Mouse (Mus musculus): Measurements from ENCODE around the gene Cd109.

Cd109 gene

GRCm38 (mm10) chr9:78615401-78616021 lies at the start of gene Cd109:
Cd109 (plus strand) TSS chr9:78615546.
- no peak for DNase-seq (ENCODE audit: low read depth, low spot score)

GRCm38 (mm10) chr9:78569934-78570333 lies 45.4 kb upstream of the Cd109 start:
- DNase-seq (ENCODE audit: low read depth, low spot score), result no peak

- DNase-seq (ENCODE audit: low read depth, low spot score), result no peak
Measured at GRCm38 (mm10) chr9:78576466-78576865, 38.9 kb upstream of the Cd109 start.

GRCm38 (mm10) chr9:78578824-78579223 lies 36.5 kb upstream of the Cd109 start:
- no peak for DNase-seq (ENCODE audit: low read depth, low spot score)

- no peak for DNase-seq (ENCODE audit: low read depth, low spot score)
Measured at GRCm38 (mm10) chr9:78579644-78580396, 35.5 kb upstream of the Cd109 start.

- no peak for DNase-seq (ENCODE audit: low read depth, low spot score)
Measured at GRCm38 (mm10) chr9:78587218-78587883, 28.0 kb upstream of the Cd109 start.

GRCm38 (mm10) chr9:78587914-78588313 lies 27.4 kb upstream of the Cd109 start, which contains the start of gene Slc17a5:
Slc17a5 (minus strand) TSS chr9:78588041.
- DNase-seq (ENCODE audit: low read depth, low spot score), result peak; percentile 93

GRCm38 (mm10) chr9:78588411-78589033 lies 26.8 kb upstream of the Cd109 start:
- DNase-seq (ENCODE audit: low read depth, low spot score), result no peak

GRCm38 (mm10) chr9:78590471-78590870 lies 24.9 kb upstream of the Cd109 start:
- no peak for DNase-seq (ENCODE audit: low read depth, low spot score)

- DNase-seq (ENCODE audit: low read depth, low spot score), result no peak
Measured at GRCm38 (mm10) chr9:78595257-78595656, 20.1 kb upstream of the Cd109 start.

- DNase-seq (ENCODE audit: low read depth, low spot score), result no peak
Measured at GRCm38 (mm10) chr9:78595769-78596555, 19.4 kb upstream of the Cd109 start.

GRCm38 (mm10) chr9:78596834-78597233 lies 18.5 kb upstream of the Cd109 start:
- DNase-seq (ENCODE audit: low read depth, low spot score), result no peak

GRCm38 (mm10) chr9:78599927-78600326 lies 15.4 kb upstream of the Cd109 start:
- no peak for DNase-seq (ENCODE audit: low read depth, low spot score)

GRCm38 (mm10) chr9:78601046-78601730 lies 14.2 kb upstream of the Cd109 start:
- DNase-seq (ENCODE audit: low read depth, low spot score), result no peak

GRCm38 (mm10) chr9:78614201-78614600 lies 1.1 kb upstream of the Cd109 start:
- DNase-seq (ENCODE audit: low read depth, low spot score), result no peak

- no peak for DNase-seq (ENCODE audit: low read depth, low spot score)
Measured at GRCm38 (mm10) chr9:78619285-78619684, 3.9 kb downstream of the Cd109 start.

- DNase-seq (ENCODE audit: low read depth, low spot score), result peak; percentile 70
Measured at GRCm38 (mm10) chr9:78623301-78623747, 8.0 kb downstream of the Cd109 start.

- DNase-seq (ENCODE audit: low read depth, low spot score), result no peak
Measured at GRCm38 (mm10) chr9:78629991-78630390, 14.6 kb downstream of the Cd109 start.

- DNase-seq (ENCODE audit: low read depth, low spot score), result no peak
Measured at GRCm38 (mm10) chr9:78631755-78632434, 16.5 kb downstream of the Cd109 start.

GRCm38 (mm10) chr9:78633976-78634375 lies 18.6 kb downstream of the Cd109 start:
- no peak for DNase-seq (ENCODE audit: low read depth, low spot score)
